Mouse (Mus musculus): ENCODE data around the gene Sugp2. TPM values are rescaled to one million over a fixed set of nuclear protein-coding genes. Genes with fewer than 3 reads are reported as not detected.

Gene Sugp2
- total and polyA plus RNA-seq, 3 experiments: 10.0 to 23.6 (median 20.1) TPM

DNA sequence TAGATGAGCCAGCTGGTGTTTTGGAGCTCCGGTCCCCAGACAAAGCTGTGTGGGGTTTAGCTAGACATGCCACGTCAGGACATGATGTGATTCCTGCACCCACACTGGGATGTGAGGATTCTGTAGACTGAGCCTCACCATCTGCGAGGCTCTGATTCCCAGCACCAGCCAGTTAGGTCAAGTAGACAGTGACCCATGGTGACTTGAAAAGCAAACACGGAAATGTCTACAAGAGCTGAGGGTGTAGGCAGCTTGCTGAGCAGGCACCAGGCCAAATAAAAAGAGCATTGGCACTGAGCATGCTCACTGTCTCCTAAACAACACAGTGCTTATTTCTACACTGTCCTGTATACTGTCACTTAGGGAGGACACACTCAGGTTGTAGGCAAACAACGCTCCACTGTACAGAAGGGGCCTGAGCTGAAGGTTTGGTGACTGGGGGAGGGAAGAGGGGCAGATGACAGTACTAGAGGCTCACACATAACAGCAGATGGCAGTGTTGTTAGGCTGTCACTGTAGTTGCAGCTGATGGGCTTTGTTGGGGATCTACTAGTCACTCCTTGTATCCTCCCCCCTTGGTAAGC is 33.8 kb upstream of the Sugp2 start (continued):
- TF ChIP-seq JUN (IDR thresholded peaks at IDR 0.05; ENCODE audit: insufficient read depth, low read depth, low read length) (no peak), NRF1 (IDR thresholded peaks at IDR 0.05; ENCODE audit: low read depth, low read length) (no peak), USF1 (IDR thresholded peaks at IDR 0.05; ENCODE audit: low read depth, low read length) (no peak)

DNA sequence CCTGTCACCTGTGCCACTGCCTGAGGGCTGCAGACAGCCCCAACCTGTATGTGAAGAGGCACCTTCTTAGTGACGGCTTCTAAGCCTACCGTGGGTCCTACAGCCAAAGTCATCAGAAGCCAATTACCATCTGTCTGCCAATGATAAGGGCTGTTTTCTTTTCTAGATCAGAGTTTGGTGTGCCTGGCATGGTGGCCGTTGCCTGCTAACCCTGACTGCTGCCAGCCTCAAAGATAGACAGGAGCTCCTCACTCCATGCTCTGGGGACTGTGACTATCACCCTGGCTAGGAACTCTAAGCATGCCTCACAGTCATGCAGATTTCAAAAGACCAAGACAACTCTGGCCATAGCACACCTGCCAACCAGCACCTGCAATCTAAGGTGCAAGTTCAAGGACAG is 32.6 kb upstream of the Sugp2 start:
- Histone ChIP-seq H3K4me1 (ENCODE audit: control insufficient read depth in 1 of 2, insufficient read depth in 2 of 2) (0 out of 4 replicates have a peak, but pooled peaks cover 0 to 2% of the 10 kb centered on the region in 2 experiments), H3K9me3 (replicated peaks; ENCODE audit: low read length) (no peaks in the 10 kb centered on the region), H3K79me2 (replicated peaks; ENCODE audit: control insufficient read depth, extremely low read depth, insufficient read depth, poor library complexity, severe bottlenecking) (no peaks in the 10 kb centered on the region), H3K4me3 (replicated peaks in 1 of 3; ENCODE audit: low read depth in 2 of 3, low read length in 2 of 3, poor library complexity in 1 of 3) (no peak overlapping the region), H3K27me3 (replicated peaks) (no peaks in the 10 kb centered on the region), H3K9ac (ENCODE audit: insufficient read depth, low read depth) (no peak overlapping the region), H3K4me2 (ENCODE audit: insufficient read depth, low read depth, poor library complexity, severe bottlenecking) (no peak overlapping the region), H3K36me3 (replicated peaks in 1 of 2; ENCODE audit: control insufficient read depth in 1 of 2, insufficient read depth in 1 of 2, low read length in 1 of 2) (no peaks in the 10 kb centered on the region), H3K27ac (ENCODE audit: insufficient read depth, low read depth) (no peak overlapping the region)
- TF ChIP-seq MYC (IDR thresholded peaks at IDR 0.05; ENCODE audit: low read depth, low read length) (no peak), POLR2AphosphoS2 (IDR thresholded peaks at IDR 0.05; ENCODE audit: low read depth, low read length) (no peak), MAZ (IDR thresholded peaks at IDR 0.05; ENCODE audit: low read depth, low read length) (no peak), CTCF (conservative IDR thresholded peaks at IDR 0.05 in 1 of 2, IDR thresholded peaks at IDR 0.05 in 1 of 2; ENCODE audit: low read depth in 2 of 2, low read length in 2 of 2) (no peak), ZNF384 (IDR thresholded peaks at IDR 0.05; ENCODE audit: low read depth, low read length) (no peak), ETS1 (conservative IDR thresholded peaks at IDR 0.05; ENCODE audit: low read depth, low read length) (no peak), KAT2A (IDR thresholded peaks at IDR 0.05; ENCODE audit: insufficient replicate concordance, low read length) (no peak), HCFC1 (IDR thresholded peaks at IDR 0.05; ENCODE audit: low read depth, low read length) (no peak), CHD1 (IDR thresholded peaks at IDR 0.05; ENCODE audit: low read depth, low read length) (no peak)
- in situ Hi-C loops (cut with MboI; ENCODE audit: low pct_ligation_motif_present, low pct_unique_long_range_greater_than_20kb, low sequenced_read_pairs) (no loop called here), dilution Hi-C loops (cut with MboI; ENCODE audit: extremely low pct_ligation_motif_present, extremely low pct_unique_long_range_greater_than_20kb, low sequenced_read_pairs) (no loop called here)
- DNase-seq (ENCODE audit: extremely low read depth): no peak

DNA sequence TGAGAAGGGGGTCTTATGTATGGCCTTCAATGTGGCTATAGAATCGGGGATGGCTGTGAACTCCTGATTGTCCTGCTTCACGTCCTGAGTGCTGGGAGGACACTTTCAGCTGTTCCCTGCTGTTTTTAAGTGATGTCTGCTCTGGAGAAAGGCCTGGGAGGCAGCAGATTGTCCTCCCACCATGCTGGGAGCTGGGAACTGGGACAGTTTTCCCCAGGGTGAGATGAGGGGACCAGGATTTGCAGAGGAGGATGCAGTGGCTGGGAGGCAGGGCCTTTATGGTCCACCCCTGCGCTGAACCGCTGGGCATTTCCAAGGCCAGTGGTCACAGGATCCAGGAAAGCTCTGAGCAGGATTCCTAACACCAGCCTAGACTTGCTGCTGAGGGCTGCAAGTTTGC is 31.0 kb upstream of the Sugp2 start:
- no peaks in the 10 kb centered on the region for H3K9me3 ChIP-seq (replicated peaks; ENCODE audit: low read length)
- in situ Hi-C loops (cut with MboI; ENCODE audit: low pct_ligation_motif_present, low pct_unique_long_range_greater_than_20kb, low sequenced_read_pairs) (no loop called here), dilution Hi-C loops (cut with MboI; ENCODE audit: extremely low pct_ligation_motif_present, extremely low pct_unique_long_range_greater_than_20kb, low sequenced_read_pairs) (no loop called here)
- no peak overlapping the region for H3K27ac ChIP-seq (ENCODE audit: insufficient read depth, low read depth)
- TF ChIP-seq USF1 (IDR thresholded peaks at IDR 0.05; ENCODE audit: low read depth, low read length) (no peak), NRF1 (IDR thresholded peaks at IDR 0.05; ENCODE audit: low read depth, low read length) (no peak), MAFK (IDR thresholded peaks at IDR 0.05; ENCODE audit: insufficient replicate concordance, low read length) (no peak)
- no peaks in the 10 kb centered on the region for H3K36me3 ChIP-seq (replicated peaks in 1 of 2; ENCODE audit: control insufficient read depth in 1 of 2, insufficient read depth in 1 of 2, low read length in 1 of 2)
- 0 out of 4 replicates have a peak, but pooled peaks cover 0 to 2% of the 10 kb centered on the region in 2 experiments for H3K4me1 ChIP-seq (ENCODE audit: control insufficient read depth in 1 of 2, insufficient read depth in 2 of 2)
- no peak overlapping the region for H3K4me3 ChIP-seq (replicated peaks in 1 of 3; ENCODE audit: low read depth in 2 of 3, low read length in 2 of 3, poor library complexity in 1 of 3)
- DNase-seq (ENCODE audit: extremely low read depth): no peak
- H3K79me2 ChIP-seq (replicated peaks; ENCODE audit: control insufficient read depth, extremely low read depth, insufficient read depth, poor library complexity, severe bottlenecking): no peaks in the 10 kb centered on the region
- H3K27me3 ChIP-seq (replicated peaks): no peaks in the 10 kb centered on the region
- no peak overlapping the region for H3K9ac ChIP-seq (ENCODE audit: insufficient read depth, low read depth)
- no peak overlapping the region for H3K4me2 ChIP-seq (ENCODE audit: insufficient read depth, low read depth, poor library complexity, severe bottlenecking)

All from CH12.LX (cell line).